Mouse (Mus musculus) hindbrain, embryonic 14.5 days (tissue): ENCODE measurements around the gene Gm9945. TPM values are rescaled to one million over a fixed set of nuclear protein-coding genes. Genes with fewer than 3 reads are reported as not detected.

ENCODE experiments used
- ATAC-seq: fragments of 200-750 bp; cut with Nextera tagmentation; 2 replicates; pipeline ENCODE4 v1.8.0; 2017; ENCODE audit warnings: moderate number of reproducible peaks, mild to moderate bottlenecking, moderate TSS enrichment, moderate library complexity; ENCODE audit not compliant: low FRiP score
- DNase-seq: peaks from one replicate; pipeline ENCODE4 v3.0.0-alpha.2; 2015; ENCODE audit warnings: low spot score
- H3K27ac ChIP-seq: fragments of 300-500 bp; sonication (generic); 2 replicates; pipeline ENCODE4 v1.5.1; 2014; ENCODE audit warnings: mild to moderate bottlenecking, moderate library complexity
- H3K27me3 ChIP-seq: fragments of 300-500 bp; sonication (generic); 2 replicates; pipeline ENCODE4 v1.6.1; 2014; ENCODE audit warnings: mild to moderate bottlenecking, low read length, mixed read lengths; ENCODE audit not compliant: control insufficient read depth, insufficient read depth
- H3K36me3 ChIP-seq: fragments of 300-500 bp; sonication (generic); replicated peaks from 2 replicates; pipeline ENCODE4 v1.6.1; 2014; ENCODE audit not compliant: control insufficient read depth, insufficient read depth
- H3K4me1 ChIP-seq: fragments of 300-500 bp; sonication (generic); replicated peaks from 2 replicates; pipeline ENCODE4 v1.6.1; 2014; ENCODE audit warnings: antibody characterized with exemption, low read length, mixed read lengths; ENCODE audit not compliant: control insufficient read depth, insufficient read depth
- H3K4me2 ChIP-seq: fragments of 300-500 bp; sonication (generic); replicated peaks from 2 replicates; pipeline ENCODE4 v1.6.1; 2014; ENCODE audit warnings: mild to moderate bottlenecking, moderate library complexity
- H3K4me3 ChIP-seq: fragments of 300-500 bp; sonication (generic); replicated peaks from 2 replicates; pipeline ENCODE4 v1.5.1; 2014; ENCODE audit warnings: mild to moderate bottlenecking, low read length
- H3K9ac ChIP-seq: fragments of 300-500 bp; sonication (generic); 2 replicates; pipeline ENCODE4 v1.6.1; 2014
- H3K9me3 ChIP-seq: fragments of 300-500 bp; sonication (generic); 2 replicates; pipeline ENCODE4 v1.6.1; 2016; ENCODE audit warnings: low read length; ENCODE audit not compliant: control insufficient read depth
- WGBS: fragments of 180-500 bp; shearing (Covaris S2); extraction: QIAGEN DNeasy Blood & Tissue Kit; methylation state at CpG from one replicate; pipeline ENCODE4 v1.1.7; 2014; 5-methylcytosine and 5-hydroxymethylcytosine counted together
- polyA plus RNA-seq: library from polyadenylated mRNA; unstranded; fragments of >200 nt; fragmentation: Nextera tagmentation; extraction: Ambion mirVana; gene quantifications from 2 replicates; pipeline ENCODE4 v1.2.1, GENCODE M21; 2014

Gene Gm9945
- polyA plus RNA-seq, 1 experiment from 2014 or later, result 0.36 TPM

DNA sequence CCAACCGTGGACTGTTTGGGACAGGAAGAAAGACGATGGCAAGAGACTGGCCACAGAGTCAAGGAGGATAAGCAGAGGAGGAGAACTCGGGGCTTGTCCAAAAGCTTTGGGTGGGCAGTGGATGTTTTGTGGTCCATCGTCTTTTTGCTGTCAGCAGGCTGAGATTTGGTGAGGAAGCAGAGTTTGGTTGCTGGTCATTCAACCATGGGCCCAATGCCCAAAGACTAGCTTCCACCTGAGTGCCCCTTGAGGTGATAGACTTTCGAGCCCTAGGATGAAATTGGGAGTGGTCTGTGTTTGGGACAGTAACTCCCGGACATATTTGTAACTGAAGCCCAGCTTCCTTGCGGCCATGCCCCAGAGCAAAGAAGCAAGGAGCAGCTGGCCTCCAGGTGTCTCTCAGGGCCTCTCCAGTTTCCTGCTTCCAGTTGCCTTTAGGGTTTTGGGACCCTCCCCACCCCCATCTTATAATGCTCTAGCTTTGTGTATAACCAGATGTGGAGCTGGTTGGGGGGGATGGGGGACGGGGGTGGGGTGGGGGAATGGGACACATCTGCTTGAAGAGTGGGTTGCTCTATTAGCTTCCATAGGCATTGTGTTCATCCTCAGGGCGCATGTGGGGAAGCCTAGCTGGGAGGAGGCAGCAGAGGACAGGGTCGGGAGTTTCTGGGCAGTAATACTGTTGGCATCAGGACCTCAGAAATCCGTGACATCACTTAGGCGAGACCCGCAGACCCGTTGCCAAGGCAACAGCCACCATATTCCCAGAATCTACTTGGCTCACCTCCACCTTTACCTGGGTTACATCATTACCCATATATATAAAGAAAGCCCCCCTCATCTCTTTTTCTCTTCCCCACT is 43.8 kb downstream of the Gm9945 start:
- Histone ChIP-seq H3K9ac (no peak overlapping the region), H3K4me1 (peaks cover 11% of the 10 kb centered on the region), H3K4me3 (no peak overlapping the region), H3K9me3 (no peaks in the 10 kb centered on the region), H3K4me2 (no peak overlapping the region), H3K27ac (no peak overlapping the region), H3K36me3 (no peaks in the 10 kb centered on the region), H3K27me3 (no peaks in the 10 kb centered on the region)
- ATAC-seq (no peak), DNase-seq (no peak)
- 87% methylated on average over 14 of the region's 14 CpGs for WGBS

DNA sequence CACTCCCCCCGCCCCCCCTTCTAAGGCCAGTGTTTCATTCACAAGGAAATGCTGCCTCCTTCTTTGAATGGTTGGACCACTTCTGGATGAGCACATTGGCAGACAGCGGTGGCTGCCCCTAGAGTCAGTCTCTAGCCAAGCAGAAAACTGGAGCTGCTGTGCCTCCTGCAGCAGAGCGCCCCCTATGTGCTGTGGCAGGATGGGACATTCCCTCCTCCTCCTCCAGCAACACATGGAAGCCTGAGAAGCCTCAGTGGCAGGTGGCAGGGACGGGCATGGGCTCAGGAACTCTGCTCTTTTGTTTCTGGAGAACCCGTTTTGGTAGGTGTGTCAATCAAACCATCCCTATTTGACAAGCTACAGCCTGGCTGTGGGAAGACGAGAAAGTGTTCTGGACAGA is 44.9 kb downstream of the Gm9945 start:
- ATAC-seq, result no peak

GRCm38 (mm10) chr11:53525461-53525860 is 45.5 kb downstream of the Gm9945 start:
- no peak for DNase-seq
- Histone ChIP-seq H3K27ac (no peak overlapping the region), H3K4me3 (no peak overlapping the region), H3K4me1 (peaks cover 18% of the 10 kb centered on the region), H3K36me3 (no peaks in the 10 kb centered on the region), H3K9me3 (no peaks in the 10 kb centered on the region), H3K4me2 (no peak overlapping the region), H3K9ac (no peak overlapping the region), H3K27me3 (no peaks in the 10 kb centered on the region)
- WGBS, result 47% methylated on average over 4 of the region's 4 CpGs
- no peak for ATAC-seq

More for the DNA sequence above, 44.9 kb downstream of the Gm9945 start:
- Histone ChIP-seq H3K4me3 (no peak overlapping the region), H3K27me3 (no peaks in the 10 kb centered on the region), H3K36me3 (no peaks in the 10 kb centered on the region), H3K9me3 (no peaks in the 10 kb centered on the region), H3K27ac (no peak overlapping the region), H3K9ac (no peak overlapping the region), H3K4me1 (peaks cover 18% of the 10 kb centered on the region), H3K4me2 (no peak overlapping the region)
- DNase-seq, result no peak
- WGBS, result 70% methylated on average over 6 of the region's 6 CpGs

- Histone ChIP-seq H3K4me2 (no peak overlapping the region), H3K4me1 (0 out of 2 replicates have a peak, but pooled peaks cover 7% of the 10 kb centered on the region), H3K9ac (no peak overlapping the region), H3K4me3 (no peak overlapping the region), H3K9me3 (no peaks in the 10 kb centered on the region), H3K27ac (no peak overlapping the region), H3K36me3 (peaks cover 3% of the 10 kb centered on the region; the same call in 1 of the 2 replicates), H3K27me3 (no peaks in the 10 kb centered on the region)
- ATAC-seq, result no peak
- 80% methylated on average over 9 of the region's 9 CpGs for WGBS
- DNase-seq, result no peak
Measured at GRCm38 (mm10) chr11:53528397-53529252, 48.7 kb downstream of the Gm9945 start.

DNA sequence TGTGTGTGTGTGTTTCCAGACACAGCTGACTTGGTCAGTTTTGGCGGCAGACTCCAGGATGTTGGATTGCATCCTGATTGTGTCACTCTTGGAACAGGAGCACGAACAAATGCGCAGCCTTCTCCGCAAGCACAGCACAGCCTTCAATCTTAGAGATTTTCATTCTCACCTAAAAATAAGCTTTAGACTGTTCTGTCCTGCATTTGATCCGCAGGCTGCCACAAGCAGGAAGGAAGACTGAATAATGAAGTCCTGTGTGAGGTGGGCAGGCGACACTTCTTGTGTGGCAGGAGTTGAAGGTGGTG is 49.2 kb downstream of the Gm9945 start:
- H3K27me3 ChIP-seq, result no peaks in the 10 kb centered on the region
- 0 out of 2 replicates have a peak, but pooled peaks cover 7% of the 10 kb centered on the region for H3K4me1 ChIP-seq
- H3K27ac ChIP-seq, result no peak overlapping the region
- H3K4me2 ChIP-seq, result no peak overlapping the region
- ATAC-seq, result no peak
- peaks cover 8% of the 10 kb centered on the region for H3K36me3 ChIP-seq
- no peak for DNase-seq
- H3K9ac ChIP-seq, result no peak overlapping the region
- H3K9me3 ChIP-seq, result no peaks in the 10 kb centered on the region
- H3K4me3 ChIP-seq, result no peak overlapping the region
- 69% methylated on average over 6 of the region's 6 CpGs for WGBS

- DNase-seq, result no peak
- no peaks in the 10 kb centered on the region for H3K27me3 ChIP-seq
Measured at GRCm38 (mm10) chr11:53530001-53530400, 50.0 kb downstream of the Gm9945 start.

More at GRCm38 (mm10) chr11:53530001-53530400, 50.0 kb downstream of the Gm9945 start:
- H3K36me3 ChIP-seq, result peaks cover 16% of the 10 kb centered on the region
- H3K4me2 ChIP-seq, result no peak overlapping the region
- H3K27ac ChIP-seq, result no peak overlapping the region
- no peaks in the 10 kb centered on the region for H3K9me3 ChIP-seq
- no peak overlapping the region for H3K9ac ChIP-seq
- 84% methylated on average over 9 of the region's 9 CpGs for WGBS
- 0 out of 2 replicates have a peak, but pooled peaks cover 7% of the 10 kb centered on the region for H3K4me1 ChIP-seq
- H3K4me3 ChIP-seq, result no peak overlapping the region
- ATAC-seq, result no peak

Other genes with a start within 250 kb of the Gm9945 start
- gene Hspa4, start 179.7 kb upstream of the Gm9945 start, polyA plus RNA-seq, result 51.5 and 52.7 TPM in 2 replicates
- 13.9 and 14.9 TPM in 2 replicates for gene Zcchc10, start 155.5 kb upstream of the Gm9945 start, polyA plus RNA-seq
- 80.1 and 90.6 TPM in 2 replicates for gene Aff4, start 129.3 kb upstream of the Gm9945 start, polyA plus RNA-seq
- gene Leap2, start 57.0 kb upstream of the Gm9945 start, polyA plus RNA-seq, result not detected in 2 replicates
- gene Uqcrq, start 49.3 kb upstream of the Gm9945 start, polyA plus RNA-seq, result 751 and 866 TPM in 2 replicates
- 3.1 and 3.2 TPM in 2 replicates for gene Gdf9, start 49.1 kb upstream of the Gm9945 start, polyA plus RNA-seq
- 0.11 TPM in 1 of 2 replicates, not detected in the other for gene Gm10447, start 23.1 kb upstream of the Gm9945 start, polyA plus RNA-seq
- gene Shroom1, start 23.0 kb upstream of the Gm9945 start, polyA plus RNA-seq, result 2.5 and 3.5 TPM in 2 replicates
- not detected in 2 replicates for gene Gm9837, start 9.7 kb upstream of the Gm9945 start, polyA plus RNA-seq
- 1.3 and 1.4 TPM in 2 replicates for gene Sowaha, start 108 bp downstream of the Gm9945 start, polyA plus RNA-seq
- 21.6 and 23.7 TPM in 2 replicates for gene Sept8, start 39.1 kb downstream of the Gm9945 start, polyA plus RNA-seq
- 278 and 302 TPM in 2 replicates for gene Kif3a, start 87.2 kb downstream of the Gm9945 start, polyA plus RNA-seq
- 8.3 and 8.5 TPM in 2 replicates for gene Il4, start 138.5 kb downstream of the Gm9945 start, polyA plus RNA-seq
- gene Il13, start 154.5 kb downstream of the Gm9945 start, polyA plus RNA-seq, result not detected in 2 replicates
- gene Rad50, start 227.2 kb downstream of the Gm9945 start, polyA plus RNA-seq, result 10.7 and 10.8 TPM in 2 replicates
- gene Il5, start 240.6 kb downstream of the Gm9945 start, polyA plus RNA-seq, result not detected in 2 replicates